Comparison of ENCODE assay signal across 10 mouse cellular contexts in genomic region chr3:131524779-131525178, GRCm38 (mm10). TPM values are rescaled to one million over a fixed set of nuclear protein-coding genes. Genes with fewer than 3 reads are reported as not detected.
DNase-seq lines count a peak whose midpoint lies in the region; ATAC-seq lines count a peak whose summit lies in the region.
"Had no signal": no experiment of that assay in that cellular context is flagged by ENCODE, and none has a peak within 500 bp of the region (broad histone marks: within the 10 kb centered on the region; RNA-seq: fewer than 3 reads in every experiment).

No protein-coding gene starts in this region.

- H3K9me3 ChIP-seq in forebrain, embryonic 14.5 days (replicated peaks; ENCODE audit: control insufficient read depth, low read length) = no peaks in the 10 kb centered on the region
- H3K9me3 ChIP-seq in forebrain, embryonic 13.5 days (replicated peaks) = no peaks in the 10 kb centered on the region
- H3K9me3 ChIP-seq: megakaryocyte, embryonic 14.5 days had no signal

- WGBS in forebrain, embryonic 14.5 days = 17% methylated on average over 11 of the region's 11 CpGs
- WGBS in forebrain, embryonic 13.5 days = 17% methylated on average over 11 of the region's 11 CpGs

- no peaks in the 10 kb centered on the region for H3K36me3 ChIP-seq in forebrain, embryonic 14.5 days (ENCODE audit: control insufficient read depth, insufficient read depth, low read length)
- H3K36me3 ChIP-seq in forebrain, embryonic 13.5 days (ENCODE audit: poor library complexity, severe bottlenecking) = no peaks in the 10 kb centered on the region

- ATAC-seq in forebrain, embryonic 14.5 days = no peak
- ATAC-seq in forebrain, embryonic 13.5 days = no peak
- ATAC-seq in monocyte, adult 5-6 weeks (replicated peaks; ENCODE audit: insufficient number of reproducible peaks, low FRiP score, low TSS enrichment, poor library complexity, severe bottlenecking) = no peak

- H3K27me3 ChIP-seq in forebrain, embryonic 14.5 days (replicated peaks; ENCODE audit: control insufficient read depth, insufficient read depth, low read length) = no peaks in the 10 kb centered on the region
- H3K27me3 ChIP-seq in forebrain, embryonic 13.5 days = no peaks in the 10 kb centered on the region

- H3K9ac ChIP-seq in forebrain, embryonic 14.5 days (ENCODE audit: low read length) = no peak overlapping the region
- H3K9ac ChIP-seq in forebrain, embryonic 13.5 days = no peak overlapping the region

- peak; percentile 59 for DNase-seq in forebrain, embryonic 14.5 days (ENCODE audit: low spot score)
- DNase-seq in urinary bladder, postnatal 14 days (ENCODE audit: low spot score) = peak; percentile 52
- no peak for DNase-seq in urinary bladder, postnatal 10 days (ENCODE audit: low spot score)
- peak; percentile 10 to 24 for DNase-seq in frontal cortex, postnatal 25 days (ENCODE audit: low spot score in 2 of 2)
- peak; percentile 16 to 18 for DNase-seq in layer of hippocampus, postnatal 36 days
- DNase-seq in naive thymus-derived CD4-positive, alpha-beta T cell, adult 2 months (ENCODE audit: low read depth) = peak; percentile 48

- H3K4me3 ChIP-seq in forebrain, embryonic 14.5 days (ENCODE audit: low read depth, low read length) = no peak overlapping the region
- no peak overlapping the region for H3K4me3 ChIP-seq in forebrain, embryonic 13.5 days
- H3K4me3 ChIP-seq: megakaryocyte, embryonic 14.5 days had no signal

- H3K4me2 ChIP-seq in forebrain, embryonic 14.5 days (ENCODE audit: low read length) = no peak overlapping the region
- no peak overlapping the region for H3K4me2 ChIP-seq in forebrain, embryonic 13.5 days

- no peaks in the 10 kb centered on the region for H3K4me1 ChIP-seq in forebrain, embryonic 14.5 days (ENCODE audit: control insufficient read depth, insufficient read depth, low read length)
- no peaks in the 10 kb centered on the region for H3K4me1 ChIP-seq in forebrain, embryonic 13.5 days
- H3K4me1 ChIP-seq: megakaryocyte, embryonic 14.5 days had no signal

- no peak overlapping the region for H3K27ac ChIP-seq in forebrain, embryonic 14.5 days (ENCODE audit: low read depth, low read length)
- no peak overlapping the region for H3K27ac ChIP-seq in forebrain, embryonic 13.5 days

RNA-seq across cellular contexts. Expression of gene Sgms2, which starts 33.6 kb away (rescaled TPM):
- polyA plus RNA-seq in forebrain, embryonic 14.5 days (2014; fragmentation: Nextera tagmentation; extraction: Ambion mirVana) = 1.5 and 1.9 TPM in 2 replicates
- polyA plus RNA-seq in forebrain, embryonic 13.5 days (2015; fragmentation: Nextera tagmentation; extraction: Ambion mirVana) = 0.53 and 0.68 TPM in 2 replicates
- total RNA-seq in layer of hippocampus, postnatal 36 days (2021) = 1 to 10 TPM; 2.1 to 3.5 TPM
- 1.2 to 15.8 TPM (median 3.8 TPM) in 3 replicates for total RNA-seq in monocyte, adult 5-6 weeks (2017)
- total RNA-seq: MEL had no signal

RNA-seq across cellular contexts. Expression of gene Papss1, which starts 39.8 kb away (rescaled TPM):
- 129 and 140 TPM in 2 replicates for polyA plus RNA-seq in forebrain, embryonic 14.5 days (2014; fragmentation: Nextera tagmentation; extraction: Ambion mirVana)
- polyA plus RNA-seq in forebrain, embryonic 13.5 days (2015; fragmentation: Nextera tagmentation; extraction: Ambion mirVana) = 103 and 106 TPM in 2 replicates
- 10 to 100 TPM; 72.0 to 74.3 TPM for total RNA-seq in layer of hippocampus, postnatal 36 days (2021)
- total RNA-seq in monocyte, adult 5-6 weeks (2017) = 23.3 to 35.2 TPM (median 29.7 TPM) in 3 replicates
